Mouse (Mus musculus) lung, postnatal 0 days (tissue): ENCODE data around the gene Slc39a12. TPM values are rescaled to one million over a fixed set of nuclear protein-coding genes. Genes with fewer than 3 reads are reported as not detected.

Experiments used
- ATAC-seq: fragments of 200-750 bp; cut with Nextera tagmentation; 2 replicates; pipeline ENCODE4 v1.8.0; 2017; ENCODE audit warnings: moderate library complexity
- DNase-seq: peaks from one replicate; pipeline ENCODE4 v3.0.0-alpha.2; 2016; ENCODE audit warnings: low spot score
- H3K27ac ChIP-seq: fragments of 300-500 bp; sonication (generic); 2 replicates; pipeline ENCODE4 v1.5.1; 2014; ENCODE audit warnings: antibody characterized with exemption, mild to moderate bottlenecking, low read length, mixed read lengths
- H3K27me3 ChIP-seq: fragments of 300-500 bp; sonication (generic); replicated peaks from 2 replicates; pipeline ENCODE4 v1.6.1; 2014; ENCODE audit warnings: low read length, mixed read lengths; ENCODE audit not compliant: insufficient read depth
- H3K36me3 ChIP-seq: fragments of 300-500 bp; sonication (generic); 2 replicates; pipeline ENCODE4 v1.6.1; 2014; ENCODE audit warnings: low read length, mixed read lengths; ENCODE audit not compliant: insufficient read depth
- H3K4me1 ChIP-seq: fragments of 300-500 bp; sonication (generic); 2 replicates; pipeline ENCODE4 v1.6.1; 2014; ENCODE audit warnings: antibody characterized with exemption, low read depth, low read length, mixed read lengths; ENCODE audit not compliant: insufficient read depth
- H3K4me2 ChIP-seq: fragments of 300-500 bp; sonication (generic); replicated peaks from 2 replicates; pipeline ENCODE4 v1.6.1; 2014; ENCODE audit warnings: low read depth, mild to moderate bottlenecking, low read length, moderate library complexity, mixed read lengths
- H3K4me3 ChIP-seq: fragments of 300-500 bp; sonication (generic); 2 replicates; pipeline ENCODE4 v1.5.1; 2014; ENCODE audit warnings: low read depth, low read length
- H3K9ac ChIP-seq: fragments of 300-500 bp; sonication (generic); replicated peaks from 2 replicates; pipeline ENCODE4 v1.6.1; 2014; ENCODE audit warnings: low read depth, mild to moderate bottlenecking
- H3K9me3 ChIP-seq: fragments of 300-500 bp; sonication (generic); 2 replicates; pipeline ENCODE4 v1.6.1; 2016; ENCODE audit warnings: low read length, mixed read lengths
- CTCF ChIP-seq: IDR thresholded peaks from 2 replicates; pipeline ENCODE4 v1.5.1; 2016; ENCODE audit warnings: antibody characterized with exemption, mild to moderate bottlenecking
- EP300 ChIP-seq: IDR thresholded peaks from 2 replicates; pipeline ENCODE4 v1.6.1; 2016; ENCODE audit warnings: antibody characterized with exemption, mild to moderate bottlenecking, control low read depth
- WGBS: fragments of 180-500 bp; shearing (Covaris S2); extraction: QIAGEN DNeasy Blood & Tissue Kit; methylation state at CpG from one replicate; pipeline ENCODE4 v1.1.7; 2014; 5-methylcytosine and 5-hydroxymethylcytosine counted together
- polyA plus RNA-seq: library from polyadenylated mRNA; unstranded; fragments of >200 nt; fragmentation: Nextera tagmentation; extraction: Ambion mirVana; gene quantifications from 2 replicates; pipeline ENCODE4 v1.2.1, GENCODE M21; 2015

Slc39a12 gene
- polyA plus RNA-seq, 1 experiment from 2014 or later: 0.04 TPM

DNA sequence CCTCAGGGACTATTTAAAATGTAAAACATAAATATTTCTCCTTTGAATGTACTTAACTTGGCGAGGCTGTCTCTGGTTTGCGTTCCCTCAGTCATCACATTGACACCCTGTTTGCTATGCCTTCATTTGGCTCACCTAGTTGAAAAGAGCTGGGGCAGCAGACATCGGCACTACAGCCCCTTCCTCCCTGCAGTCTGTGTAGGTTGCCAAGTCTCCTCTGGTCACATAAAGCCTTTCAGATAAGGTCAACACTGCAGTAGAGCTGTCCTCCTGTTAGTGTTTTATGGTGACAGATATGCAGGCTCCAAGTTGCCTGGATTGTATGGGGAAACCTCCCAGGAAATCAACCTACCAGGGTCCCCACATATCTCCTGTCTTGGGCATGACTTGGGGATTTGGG lies 114.4 kb downstream of the Slc39a12 start:
- Histone ChIP-seq H3K9me3 (no peaks in the 10 kb centered on the region), H3K4me1 (no peaks in the 10 kb centered on the region), H3K27ac (no peak overlapping the region), H3K4me3 (no peak overlapping the region), H3K27me3 (no peaks in the 10 kb centered on the region), H3K36me3 (no peaks in the 10 kb centered on the region), H3K9ac (no peak overlapping the region), H3K4me2 (no peak overlapping the region)
- 21% methylated on average over 3 of the region's 3 CpGs for WGBS
- ATAC-seq (no peak), DNase-seq (no peak)
- TF ChIP-seq EP300 (no peak), CTCF (no peak)

DNA sequence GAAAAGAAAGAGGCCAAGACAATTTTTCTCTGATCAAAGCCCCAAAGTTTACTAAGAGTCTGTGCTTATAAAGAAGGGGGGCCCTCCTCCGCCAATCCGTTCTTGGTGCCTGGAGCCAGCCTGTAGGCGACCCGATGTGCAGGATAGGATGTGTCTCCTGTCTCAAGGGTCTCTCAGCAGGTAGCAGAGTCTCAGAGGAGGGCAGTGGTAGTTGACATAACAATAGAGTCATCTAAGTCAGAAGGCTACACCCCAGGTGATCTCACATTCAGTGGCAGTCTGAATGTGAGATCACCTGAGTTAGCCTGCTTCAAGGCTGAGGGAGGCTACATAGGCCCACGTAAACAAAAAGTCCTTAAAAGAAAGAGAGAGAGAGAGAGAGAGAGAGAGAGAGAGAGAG lies 130.1 kb downstream of the Slc39a12 start:
- 68% methylated on average over 5 of the region's 5 CpGs for WGBS
- H3K36me3 ChIP-seq: no peaks in the 10 kb centered on the region
- no peaks in the 10 kb centered on the region for H3K4me1 ChIP-seq
- no peak overlapping the region for H3K4me3 ChIP-seq
- TF ChIP-seq CTCF: no peak
- TF ChIP-seq EP300: no peak
- no peak overlapping the region for H3K4me2 ChIP-seq
- DNase-seq (no peak), ATAC-seq (no peak)
- H3K27ac ChIP-seq: no peak overlapping the region
- H3K9me3 ChIP-seq: 0 out of 2 replicates have a peak, but pooled peaks cover 3% of the 10 kb centered on the region
- H3K9ac ChIP-seq: no peak overlapping the region
- H3K27me3 ChIP-seq: no peaks in the 10 kb centered on the region

DNA sequence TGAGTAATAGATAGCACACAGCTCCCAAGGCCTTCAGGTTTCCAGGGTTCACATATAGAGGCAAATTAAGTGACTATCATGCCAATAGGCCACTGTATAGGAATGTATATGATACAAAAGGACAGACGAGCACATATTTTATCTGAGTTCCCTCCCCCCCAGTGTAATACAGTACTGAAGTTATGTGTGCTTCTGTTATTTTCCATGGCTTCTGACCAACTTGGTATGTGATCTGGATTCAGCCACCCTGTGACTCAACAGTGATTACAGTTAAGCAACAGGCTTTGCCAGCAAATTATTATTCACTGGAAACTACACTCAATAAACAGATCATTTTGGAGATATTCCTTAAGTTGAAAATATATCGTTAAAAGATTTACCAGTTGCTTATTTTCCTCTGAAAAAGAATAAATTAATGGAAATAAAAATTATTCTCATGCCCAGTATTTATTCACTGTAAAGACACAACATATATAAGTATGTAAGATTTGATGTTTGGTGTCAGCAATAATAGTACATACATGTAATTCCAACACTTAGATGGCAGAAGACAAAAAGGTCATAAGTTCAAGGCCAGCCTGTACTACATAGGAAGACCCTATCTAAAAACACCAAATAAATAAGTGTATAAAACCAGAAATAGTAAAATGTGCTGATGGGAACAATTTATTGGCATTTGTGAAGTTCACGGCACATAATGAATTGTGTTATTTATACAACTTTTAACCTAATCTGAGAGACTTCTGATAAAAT lies 146.4 kb downstream of the Slc39a12 start:
- Histone ChIP-seq H3K4me2 (no peak overlapping the region), H3K4me3 (no peak overlapping the region), H3K4me1 (no peaks in the 10 kb centered on the region), H3K27ac (no peak overlapping the region), H3K27me3 (no peaks in the 10 kb centered on the region), H3K9me3 (no peaks in the 10 kb centered on the region), H3K36me3 (no peaks in the 10 kb centered on the region), H3K9ac (no peak overlapping the region)
- peak; percentile 47 for ATAC-seq
- DNase-seq: peak; percentile 36
- WGBS: 61% methylated on average over 3 of the region's 3 CpGs
- TF ChIP-seq EP300 (no peak), CTCF (no peak)

DNA sequence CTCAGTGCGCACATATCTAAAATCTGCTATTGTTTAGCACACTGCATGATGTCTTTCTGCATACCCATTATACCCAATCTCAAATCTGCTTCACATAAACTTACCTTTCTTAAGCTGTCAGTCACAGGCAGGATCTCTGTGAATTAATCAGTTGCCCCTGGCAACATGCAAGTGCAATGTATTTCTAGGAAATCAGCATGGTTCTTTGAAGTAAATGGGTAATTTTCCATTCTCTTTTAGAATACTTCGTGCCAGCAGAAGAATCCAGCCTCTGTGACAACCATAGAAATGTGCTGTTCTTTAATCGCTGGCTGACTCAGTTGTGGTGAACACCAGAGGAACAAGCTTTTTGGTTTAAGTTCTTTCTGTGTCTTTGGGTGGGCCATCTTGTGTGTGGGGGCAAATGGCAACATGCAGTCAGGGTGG lies 147.1 kb downstream of the Slc39a12 start:
- H3K9ac ChIP-seq: no peak overlapping the region
- no peaks in the 10 kb centered on the region for H3K9me3 ChIP-seq
- 78% methylated on average over 3 of the region's 3 CpGs for WGBS
- no peak for ATAC-seq
- no peak overlapping the region for H3K4me3 ChIP-seq
- no peak overlapping the region for H3K27ac ChIP-seq
- H3K36me3 ChIP-seq: no peaks in the 10 kb centered on the region
- H3K4me1 ChIP-seq: no peaks in the 10 kb centered on the region
- H3K27me3 ChIP-seq: no peaks in the 10 kb centered on the region
- H3K4me2 ChIP-seq: no peak overlapping the region
- TF ChIP-seq CTCF: no peak
- TF ChIP-seq EP300: no peak
- DNase-seq: no peak

DNA sequence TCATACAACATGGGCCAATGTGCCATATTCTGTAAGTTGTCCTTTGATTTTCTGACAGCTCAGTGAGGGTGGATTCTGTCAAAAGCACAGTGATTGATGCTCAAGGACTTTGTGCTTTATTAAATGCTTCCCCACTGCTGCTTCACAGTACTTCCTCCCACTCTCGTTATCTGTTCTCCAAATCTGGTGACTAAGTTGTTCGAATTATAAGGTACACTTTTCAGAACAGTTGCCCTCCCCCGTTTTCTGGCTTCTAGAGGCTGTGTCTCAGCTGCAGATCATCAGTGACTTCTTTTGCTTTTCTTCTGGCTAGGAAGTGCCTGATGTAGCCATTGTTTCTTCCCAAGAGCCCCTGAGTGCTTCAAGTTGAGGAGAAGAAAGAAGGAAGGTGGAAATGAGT lies 149.7 kb downstream of the Slc39a12 start:
- no peaks in the 10 kb centered on the region for H3K9me3 ChIP-seq
- no peaks in the 10 kb centered on the region for H3K36me3 ChIP-seq
- no peak overlapping the region for H3K27ac ChIP-seq
- no peak overlapping the region for H3K4me2 ChIP-seq
- no peak overlapping the region for H3K9ac ChIP-seq
- WGBS: 54% methylated on average over 3 of the region's 3 CpGs
- DNase-seq (no peak), ATAC-seq (no peak)
- H3K27me3 ChIP-seq: no peaks in the 10 kb centered on the region
- H3K4me3 ChIP-seq: no peak overlapping the region
- H3K4me1 ChIP-seq: no peaks in the 10 kb centered on the region
- TF ChIP-seq CTCF (no peak), EP300 (no peak)

DNA sequence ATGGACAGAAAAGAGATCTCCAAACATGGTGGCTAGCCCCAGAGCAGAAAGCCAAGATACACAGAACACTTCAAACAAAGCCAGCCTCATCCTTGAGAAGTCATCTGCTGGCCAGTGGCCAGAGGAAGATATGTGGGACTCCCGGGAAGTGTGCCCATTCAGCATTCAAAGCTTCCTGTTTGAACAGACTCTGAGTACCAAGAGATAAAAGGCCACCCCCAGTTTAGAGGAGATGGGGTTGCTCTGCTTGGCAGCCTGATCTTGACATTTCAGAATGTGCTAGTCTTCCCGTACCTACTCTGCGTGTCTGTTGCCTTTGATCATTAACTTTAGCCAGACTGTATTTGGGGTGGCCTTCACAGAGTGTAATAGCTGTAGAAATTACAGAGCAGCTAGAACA lies 155.2 kb downstream of the Slc39a12 start:
- H3K4me1 ChIP-seq: no peaks in the 10 kb centered on the region
- no peak overlapping the region for H3K9ac ChIP-seq
- no peaks in the 10 kb centered on the region for H3K36me3 ChIP-seq
- TF ChIP-seq CTCF: no peak
- no peak for TF ChIP-seq EP300
- no peak overlapping the region for H3K27ac ChIP-seq
- DNase-seq: peak; percentile 57
- no peak overlapping the region for H3K4me3 ChIP-seq
- no peaks in the 10 kb centered on the region for H3K9me3 ChIP-seq
- 12% methylated on average over 3 of the region's 3 CpGs for WGBS
- H3K4me2 ChIP-seq: no peak overlapping the region
- no peaks in the 10 kb centered on the region for H3K27me3 ChIP-seq
- peak; percentile 76 for ATAC-seq
